Mouse (Mus musculus) kidney, adult 2 months (tissue): ENCODE measurements around the gene Fez1.

Experiments
- CTCF ChIP-seq: fragments of 200-500 bp; conservative IDR thresholded peaks from 2 replicates; pipeline ENCODE4 v1.5.1; 2011; ENCODE audit warnings: low read depth, mild to moderate bottlenecking, control low read depth, low read length, moderate library complexity, mixed read lengths; ENCODE audit not compliant: insufficient read depth, insufficient read length
- POLR2A ChIP-seq: fragments of 200-500 bp; IDR thresholded peaks from one replicate; pipeline ENCODE4 v1.6.1; 2011; ENCODE audit warnings: low read depth, low read length, control low read depth

GRCm38 (mm10) chr9:36803386-36803785 lies 18.3 kb upstream of the Fez1 start:
- TF ChIP-seq POLR2A = no peak
- no peak for TF ChIP-seq CTCF
